Mouse (Mus musculus): ENCODE results near the gene Rps6ka1.
A peak's percentile ranks its signal among the peaks of the same experiment; 100 is the strongest.

Rps6ka1 gene

DNA sequence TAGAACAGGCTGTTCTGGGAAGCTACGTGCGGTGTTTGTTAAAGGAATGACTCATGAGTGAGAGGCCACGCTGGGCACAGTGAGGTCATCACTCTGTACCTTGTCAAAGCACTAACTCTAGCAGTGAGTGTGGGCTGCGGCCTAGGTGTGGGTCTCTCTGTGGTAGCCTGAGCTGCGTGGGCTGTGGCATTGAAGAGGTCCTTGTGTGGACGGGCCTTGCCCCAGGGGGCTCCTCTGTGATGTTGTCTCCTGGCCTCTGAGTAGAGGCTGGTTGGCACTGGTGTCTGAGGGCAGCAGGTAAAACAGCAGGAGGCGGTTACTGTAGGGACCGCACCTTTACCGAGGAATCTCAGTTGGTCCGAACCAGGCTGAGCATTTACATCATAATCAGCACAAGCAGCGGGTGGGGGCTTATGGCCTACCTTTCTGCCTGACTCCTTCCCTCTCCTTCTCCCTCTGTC, 9.9 kb upstream of the Rps6ka1 start:
- DNase-seq (ENCODE audit: extremely low spot score): no peak

DNA sequence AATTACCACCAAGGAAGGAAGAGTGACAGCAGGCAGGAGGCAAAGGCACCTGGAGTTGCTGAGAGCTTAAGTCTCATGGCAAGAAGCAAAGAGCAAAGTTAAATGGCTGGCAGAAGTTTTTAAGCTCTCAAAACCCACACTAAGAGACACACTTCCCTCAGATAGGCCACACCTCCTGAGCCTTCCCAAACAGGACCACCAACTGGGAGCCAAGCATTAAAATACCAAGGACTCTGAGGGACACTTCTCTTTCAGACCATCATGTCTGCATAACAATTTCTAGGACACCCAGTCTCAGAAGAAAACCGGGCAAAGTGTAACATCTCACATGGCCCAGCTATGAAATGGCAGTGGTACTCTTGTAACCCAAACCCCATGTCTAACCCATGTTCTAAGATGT, 9.4 kb upstream of the Rps6ka1 start:
- DNase-seq (ENCODE audit: extremely low spot score): no peak

DNA sequence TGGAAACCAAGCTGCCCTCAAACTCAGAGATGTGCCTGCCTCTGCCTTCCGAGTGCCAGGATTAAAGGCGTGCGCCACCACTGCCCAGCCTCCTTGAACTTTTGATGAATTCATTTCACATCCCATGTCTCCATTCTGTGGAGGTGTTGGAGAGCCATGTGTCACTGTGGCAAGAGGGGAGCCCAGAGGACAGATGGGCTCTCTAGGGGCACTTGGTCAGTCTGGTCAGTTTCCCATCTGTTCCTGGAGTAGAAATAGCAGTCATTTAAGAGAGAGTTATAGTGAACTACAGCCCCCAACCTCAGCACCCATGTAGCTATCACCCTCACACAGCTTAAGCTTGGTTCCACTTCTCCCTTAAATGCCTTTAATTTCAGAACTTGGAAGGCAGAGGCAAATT, 8.4 kb upstream of the Rps6ka1 start:
- no peak for DNase-seq (ENCODE audit: extremely low spot score)

DNA sequence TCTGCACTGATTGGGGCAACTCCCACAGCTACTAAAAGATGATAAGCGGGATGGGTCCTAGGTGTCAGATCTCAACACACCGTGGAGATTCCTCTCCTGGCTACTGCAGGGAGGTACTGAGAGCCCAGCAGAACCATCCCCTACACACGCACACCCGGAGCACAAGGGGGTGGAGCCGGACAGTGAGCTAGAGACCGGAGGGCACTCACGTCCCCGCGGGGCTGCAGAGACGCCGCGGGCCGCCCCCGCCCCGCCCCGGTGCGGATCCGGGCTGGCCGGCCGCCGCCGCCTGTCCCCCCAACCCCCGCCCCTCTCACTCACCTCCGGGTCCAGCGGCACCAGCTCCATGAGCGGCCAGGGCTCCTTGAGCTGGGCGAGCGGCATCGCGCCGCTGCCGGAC, 348 bp downstream of the Rps6ka1 start:
- no peak for DNase-seq (ENCODE audit: extremely low spot score)

DNA sequence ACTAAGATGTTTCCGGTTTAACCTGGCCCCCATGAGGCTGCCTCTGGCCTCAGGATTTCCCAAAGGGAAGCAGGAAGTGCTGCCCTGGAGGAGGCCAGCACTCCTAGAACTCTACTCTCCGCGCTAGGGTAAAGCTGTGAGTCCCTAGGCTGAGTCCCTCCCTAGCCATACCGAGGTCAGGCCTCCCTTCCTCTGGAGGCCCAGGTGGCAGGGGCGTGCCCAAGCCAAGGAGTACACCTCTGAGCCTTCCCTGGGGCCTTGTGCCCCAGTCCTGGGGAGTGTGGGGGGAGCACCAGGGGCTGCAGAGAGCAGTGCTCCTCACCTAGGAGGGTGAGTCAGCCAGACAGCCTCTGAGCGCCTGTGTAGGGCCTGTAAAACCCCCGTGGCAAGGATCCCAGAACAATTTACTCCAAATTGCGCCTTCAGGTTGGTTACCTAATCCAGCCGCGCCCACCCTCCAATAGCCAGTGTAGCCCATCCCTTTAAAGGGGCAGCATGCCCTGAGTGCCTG, 1.6 kb downstream of the Rps6ka1 start:
- no peak for DNase-seq (ENCODE audit: extremely low spot score)

DNA sequence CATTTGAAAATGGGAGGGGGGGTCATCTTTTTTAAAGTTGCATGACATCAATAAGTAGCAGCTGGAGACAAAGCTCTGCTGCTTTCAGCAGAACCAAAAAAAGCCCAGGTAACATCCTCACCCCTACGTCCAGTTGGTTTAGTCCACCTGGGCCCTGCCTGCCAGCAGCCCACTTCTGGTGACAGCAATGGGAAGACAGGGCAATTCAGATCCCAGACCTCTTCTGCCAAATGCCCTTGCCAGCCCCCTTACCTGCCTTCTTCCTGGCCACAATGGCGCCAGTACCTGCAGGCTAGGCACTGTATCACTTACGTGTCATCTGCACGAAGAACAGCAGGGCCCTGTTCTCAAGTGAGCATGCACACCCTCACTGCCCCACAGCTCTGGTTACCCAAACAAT, 2.3 kb downstream of the Rps6ka1 start:
- DNase-seq (ENCODE audit: extremely low spot score): no peak

DNA sequence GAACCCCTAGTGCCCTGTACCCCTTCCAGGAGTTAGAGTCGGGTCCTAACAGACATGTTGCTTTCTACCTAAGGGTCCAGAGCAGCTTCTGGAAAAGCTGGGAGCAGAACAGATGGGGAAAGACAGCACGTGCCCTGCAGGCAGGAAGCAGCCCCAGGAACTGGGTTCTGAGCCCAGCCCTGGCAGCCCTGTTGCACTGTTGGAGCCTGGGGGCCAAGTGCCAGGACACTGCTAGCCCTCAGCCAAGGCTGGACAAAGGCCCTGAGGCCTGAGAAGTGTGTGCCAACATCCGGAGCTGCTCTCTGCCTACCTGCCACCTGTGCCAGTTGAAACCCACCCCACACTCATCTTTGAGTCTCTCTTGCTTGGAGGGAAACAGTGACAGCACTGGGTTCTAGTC, 2.7 kb downstream of the Rps6ka1 start:
- DNase-seq (ENCODE audit: extremely low spot score): no peak

DNA sequence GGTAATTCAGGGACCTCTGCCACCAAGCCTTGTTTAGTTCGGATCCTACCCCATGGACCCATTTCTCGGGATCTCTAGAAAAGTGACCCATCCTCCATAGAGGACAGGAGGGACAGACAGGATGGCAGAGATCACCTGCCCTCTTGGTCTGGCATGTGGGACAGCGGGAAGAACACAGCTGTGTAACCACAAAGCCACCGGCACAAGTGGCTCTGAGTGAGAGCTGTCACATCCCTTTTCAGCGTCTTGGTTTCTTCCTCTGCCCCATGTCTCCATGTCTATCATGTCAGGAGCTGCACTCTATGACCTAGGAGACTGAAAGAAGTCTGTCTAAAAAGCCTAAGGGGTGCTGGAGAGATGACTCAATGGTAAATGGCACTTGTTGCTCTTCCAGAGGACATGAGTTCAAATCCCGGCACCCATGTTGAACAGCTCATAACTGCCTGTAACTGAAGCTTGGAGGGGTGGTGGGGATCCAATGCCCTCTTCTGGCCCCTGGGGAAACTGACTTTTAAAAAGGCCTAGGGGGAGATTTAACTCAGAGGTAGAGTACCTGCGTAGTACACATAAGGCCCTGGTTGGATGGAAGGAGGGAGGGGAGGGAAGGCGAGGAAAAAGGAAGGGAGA, 3.4 kb downstream of the Rps6ka1 start:
- no peak for DNase-seq (ENCODE audit: extremely low spot score)

DNA sequence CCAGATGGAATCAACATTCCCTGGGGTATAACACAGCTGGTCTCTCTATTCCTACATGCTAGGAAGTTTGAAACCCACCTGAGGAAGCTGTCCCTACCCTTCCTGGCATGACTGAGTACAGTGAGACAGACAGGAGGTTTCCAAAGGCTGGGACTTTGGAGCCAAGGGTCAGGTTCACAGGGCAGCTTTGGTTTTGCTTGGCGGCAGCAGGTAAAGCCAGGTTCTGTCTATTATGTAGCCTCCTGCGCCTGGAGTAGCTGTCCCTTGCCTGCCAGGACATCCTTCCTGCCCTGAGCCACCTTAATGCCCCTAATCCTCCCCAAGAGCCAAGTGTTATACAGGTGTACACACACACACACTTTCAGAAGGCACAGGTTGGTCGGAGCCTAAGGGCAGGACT, 5.7 kb downstream of the Rps6ka1 start:
- no peak for DNase-seq (ENCODE audit: extremely low spot score)

DNA sequence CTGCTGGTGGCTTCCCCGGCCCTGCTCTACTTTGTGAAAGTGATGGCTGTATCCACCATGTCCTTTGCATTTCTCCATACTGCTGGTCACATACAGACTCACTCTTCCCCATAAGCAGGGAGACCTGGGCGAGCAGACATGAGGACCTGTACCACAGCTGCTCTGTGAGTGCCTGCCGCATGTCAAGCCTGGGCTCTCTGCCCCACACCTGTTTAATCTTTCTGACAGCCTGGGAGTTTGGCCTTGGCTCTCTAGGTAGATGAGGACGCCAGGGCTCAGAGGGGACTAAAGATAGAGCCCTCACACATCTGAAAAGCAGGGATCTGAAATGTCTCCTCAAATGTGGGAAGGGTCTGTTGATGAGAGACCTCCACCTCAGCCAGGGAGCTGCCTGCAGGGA, 6.2 kb downstream of the Rps6ka1 start:
- no peak for DNase-seq (ENCODE audit: extremely low spot score)

DNA sequence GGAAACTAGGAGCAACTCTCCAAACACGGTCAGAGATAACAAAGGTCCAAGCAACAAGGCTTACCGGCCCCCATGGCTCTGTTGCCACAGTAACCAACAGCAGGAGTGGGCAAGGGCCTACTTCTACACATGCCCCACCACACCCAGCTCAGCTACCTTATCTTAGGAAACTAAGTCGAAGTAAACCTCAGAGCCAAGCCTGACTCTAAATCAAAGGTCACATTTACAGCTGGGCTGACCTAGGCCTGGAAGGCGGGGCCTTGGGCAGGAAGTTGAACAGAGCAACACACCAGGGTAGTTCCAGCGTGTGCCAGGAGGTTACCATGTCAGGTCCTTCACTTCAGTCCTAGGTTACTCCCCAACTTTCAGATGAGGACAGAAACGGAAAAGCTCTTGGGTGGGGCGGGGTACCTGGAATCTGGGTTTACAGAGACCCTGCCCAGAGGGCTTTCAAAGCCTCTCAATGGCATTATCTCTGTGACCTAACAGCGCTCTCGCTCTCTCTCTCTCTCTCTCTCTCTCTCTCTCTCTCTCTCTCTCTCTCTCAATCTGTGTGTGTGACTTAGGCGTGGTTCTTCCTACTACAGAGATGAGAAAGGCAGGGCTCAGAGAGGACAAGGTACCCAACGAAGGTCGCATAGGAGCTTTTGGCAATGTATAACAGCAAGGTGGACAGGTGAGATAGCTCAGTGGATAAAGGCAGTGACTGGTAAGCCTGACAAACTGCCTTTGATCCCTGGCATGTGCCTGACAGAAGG, 8.3 kb downstream of the Rps6ka1 start:
- DNase-seq (ENCODE audit: extremely low spot score): no peak

DNA sequence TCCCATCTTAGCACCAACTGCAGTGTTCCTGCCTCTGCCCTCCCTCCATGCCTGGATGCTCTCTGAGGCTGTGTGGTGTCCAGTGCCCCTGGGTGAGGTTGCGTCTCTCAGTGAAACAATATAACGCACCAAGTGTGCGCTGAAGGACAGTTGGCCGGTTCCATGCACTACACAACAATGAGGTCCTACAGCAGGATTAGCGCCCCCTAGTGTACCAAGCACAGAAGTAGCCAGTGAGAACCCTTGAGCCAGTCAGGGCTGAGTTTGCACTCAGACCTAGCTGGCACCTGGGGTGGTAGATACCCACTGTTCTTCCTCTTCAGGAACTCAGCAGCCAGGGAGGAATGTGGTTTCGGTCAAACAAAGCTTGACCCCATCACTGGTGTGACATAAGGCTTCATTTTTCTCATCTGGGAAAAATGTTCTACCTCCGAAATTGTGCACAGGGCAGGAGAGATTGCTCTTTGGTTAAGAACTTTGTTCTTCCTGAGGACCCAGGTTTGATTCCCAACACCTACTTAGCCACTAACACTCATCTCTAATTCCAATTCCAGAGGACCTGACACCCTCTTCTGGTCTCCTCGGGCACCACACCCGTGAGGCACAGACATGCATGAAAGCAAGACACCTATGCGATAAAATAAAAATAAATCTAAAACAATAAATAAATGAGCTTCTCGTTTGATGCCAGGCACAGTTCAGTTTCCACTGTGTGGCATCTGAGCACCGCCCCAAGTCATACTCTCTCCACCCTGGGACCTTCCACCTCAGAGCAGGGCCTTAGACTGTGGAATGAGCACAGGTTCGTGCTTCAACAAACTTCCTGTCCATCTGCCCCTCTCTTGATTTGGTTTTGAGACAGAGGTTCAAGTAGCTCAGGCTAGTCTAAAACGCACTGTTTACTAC, 9.5 kb downstream of the Rps6ka1 start:
- DNase-seq (ENCODE audit: extremely low spot score): no peak

DNA sequence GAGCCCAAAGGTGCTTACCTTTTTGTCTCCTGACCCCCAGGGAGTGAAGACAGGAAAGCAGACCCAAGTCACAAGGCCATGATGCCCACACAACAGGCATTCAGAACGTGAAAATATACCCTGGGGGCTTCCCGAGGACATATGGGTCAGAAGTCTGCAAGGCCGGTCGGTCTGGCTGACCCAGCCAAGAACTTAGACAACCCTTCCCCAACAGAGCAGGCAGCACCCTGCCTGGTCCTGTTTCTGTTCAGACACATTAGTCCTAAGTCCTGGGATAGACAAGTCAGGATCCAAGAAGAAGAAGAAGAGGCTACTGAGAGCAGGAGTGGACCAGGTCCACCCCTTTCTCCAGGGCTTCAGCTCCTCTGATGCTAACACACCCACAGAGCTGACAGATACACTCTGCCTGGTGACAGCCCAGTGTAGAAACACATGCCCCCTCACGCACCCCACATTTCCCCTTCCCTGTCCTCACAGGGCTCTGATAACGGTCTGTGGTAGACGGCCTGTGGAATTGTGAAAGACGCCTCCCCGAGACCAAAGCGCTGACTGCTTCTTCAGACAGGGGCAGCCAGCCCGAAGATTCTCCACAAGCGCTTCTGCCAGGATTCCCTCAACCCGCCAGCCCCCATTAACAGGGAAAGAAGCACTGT, 12.6 kb downstream of the Rps6ka1 start:
- DNase-seq (ENCODE audit: extremely low spot score): no peak

DNA sequence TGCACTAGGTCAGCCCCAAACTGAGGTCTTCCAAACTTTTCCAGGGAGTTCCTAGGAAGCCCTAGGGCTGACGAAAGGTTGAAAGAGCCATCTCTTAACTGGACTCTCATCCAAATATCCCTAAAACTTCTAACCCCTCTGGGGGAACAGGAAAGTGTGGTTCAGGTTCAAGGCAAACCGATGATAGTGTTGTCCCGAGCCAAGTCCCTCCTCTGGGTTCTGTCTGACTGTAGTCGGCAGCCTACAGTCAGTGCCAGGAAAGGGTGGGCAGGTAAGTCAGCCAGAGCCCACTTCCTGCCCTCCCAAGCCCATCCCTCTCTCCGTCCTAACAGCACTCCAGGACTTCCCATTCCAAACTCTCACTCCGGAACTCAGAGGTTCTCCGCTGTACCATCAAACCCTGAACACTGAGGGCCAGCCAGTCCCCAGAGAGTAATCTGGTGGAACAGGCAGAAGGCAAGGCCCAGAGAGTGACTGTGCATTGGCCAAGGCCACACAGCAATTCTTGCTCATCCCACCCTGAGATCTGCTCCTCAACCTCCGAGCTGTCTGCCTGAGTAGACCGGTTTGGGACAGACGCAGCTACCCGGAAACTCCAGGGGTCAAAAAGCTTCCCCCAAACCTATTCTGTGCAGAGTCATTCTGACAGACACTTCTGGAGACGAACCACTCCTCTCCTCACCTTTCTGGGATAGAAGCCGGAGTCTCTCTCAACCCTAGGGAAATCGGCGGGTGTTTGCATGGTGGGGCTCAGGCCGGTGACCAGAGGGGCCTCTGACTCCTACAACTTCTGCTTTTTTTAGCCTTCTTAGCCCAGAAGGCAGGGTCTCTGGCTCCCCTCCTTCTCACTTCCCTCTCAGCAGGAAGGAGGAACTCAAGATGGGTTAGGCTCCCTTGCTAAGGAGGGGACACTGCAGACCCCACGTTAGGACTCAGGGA, 13.4 kb downstream of the Rps6ka1 start:
- DNase-seq (ENCODE audit: extremely low spot score): no peak

DNA sequence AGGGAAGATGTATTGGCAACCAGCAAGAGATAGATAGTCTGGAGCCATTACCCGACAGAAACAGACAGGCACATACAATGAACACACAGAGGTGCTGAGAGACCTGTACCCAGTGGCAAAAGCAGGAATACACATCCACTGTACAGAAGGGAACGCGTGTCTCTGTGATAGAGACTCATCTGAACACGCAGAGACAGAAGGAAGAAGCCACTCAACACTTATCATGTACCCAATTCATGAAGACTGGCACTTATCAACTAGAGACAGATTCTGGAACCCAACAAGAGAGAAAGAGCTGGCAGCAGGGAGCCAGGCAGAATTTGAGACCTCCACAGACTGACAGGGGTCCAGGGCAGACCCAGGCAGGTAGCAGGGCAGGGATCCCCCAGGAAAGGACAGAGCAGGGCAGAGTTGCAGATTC, 14.2 kb downstream of the Rps6ka1 start:
- no peak for DNase-seq (ENCODE audit: extremely low spot score)

DNA sequence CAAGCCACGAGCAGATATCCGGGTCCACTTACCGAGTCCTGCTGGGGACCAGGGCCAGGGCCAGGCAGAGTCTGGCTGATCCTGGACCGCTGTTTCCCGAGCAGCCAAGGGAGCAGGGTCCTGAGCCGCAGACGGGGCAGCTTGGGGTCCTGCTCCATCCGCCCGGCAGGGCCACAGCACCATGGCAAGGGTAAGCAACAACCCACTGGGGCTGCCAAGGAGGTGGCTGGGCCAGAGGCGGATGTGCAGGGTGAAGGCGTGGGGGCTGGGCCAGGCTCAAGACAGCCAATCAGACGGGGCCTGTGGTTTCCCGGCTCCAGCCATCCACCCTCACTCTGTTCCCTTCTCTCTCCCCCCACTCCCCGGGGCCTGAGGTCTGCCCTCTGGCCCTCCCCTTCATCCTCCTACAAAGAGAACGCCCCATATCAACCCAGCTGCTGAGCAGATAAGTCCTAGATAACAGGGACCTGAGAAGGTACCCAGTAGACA, 14.7 kb downstream of the Rps6ka1 start:
- DNase-seq (ENCODE audit: extremely low spot score): no peak

DNA sequence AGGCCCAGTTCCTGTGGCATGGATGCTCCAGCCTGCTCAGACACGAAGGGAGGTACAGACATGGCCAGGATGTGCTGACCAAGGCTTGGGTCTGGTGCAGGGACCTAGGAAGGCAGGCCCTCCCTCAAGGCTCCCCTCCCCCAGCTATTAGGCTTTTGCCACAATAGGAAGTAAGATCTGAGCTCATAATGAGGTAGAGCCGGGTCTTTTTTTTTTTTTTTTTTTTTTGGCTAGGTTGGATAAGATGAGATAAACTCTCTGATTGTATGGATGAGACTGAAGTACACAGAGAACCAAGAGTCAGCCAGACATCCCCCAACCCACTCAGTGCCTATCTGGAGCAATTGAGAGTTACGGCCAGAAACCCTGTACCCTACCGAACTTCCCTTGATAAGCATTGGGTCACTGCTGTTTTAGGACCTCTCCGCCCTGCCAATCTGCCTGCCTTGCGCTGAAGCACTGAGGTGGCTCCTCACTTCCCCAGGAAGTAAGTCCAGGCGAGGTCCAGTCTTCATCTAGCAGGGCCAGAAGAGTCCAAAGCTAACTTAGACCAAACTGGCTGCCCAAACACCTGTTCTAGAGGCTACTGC, 15.3 kb downstream of the Rps6ka1 start:
- DNase-seq (ENCODE audit: extremely low spot score): no peak

DNA sequence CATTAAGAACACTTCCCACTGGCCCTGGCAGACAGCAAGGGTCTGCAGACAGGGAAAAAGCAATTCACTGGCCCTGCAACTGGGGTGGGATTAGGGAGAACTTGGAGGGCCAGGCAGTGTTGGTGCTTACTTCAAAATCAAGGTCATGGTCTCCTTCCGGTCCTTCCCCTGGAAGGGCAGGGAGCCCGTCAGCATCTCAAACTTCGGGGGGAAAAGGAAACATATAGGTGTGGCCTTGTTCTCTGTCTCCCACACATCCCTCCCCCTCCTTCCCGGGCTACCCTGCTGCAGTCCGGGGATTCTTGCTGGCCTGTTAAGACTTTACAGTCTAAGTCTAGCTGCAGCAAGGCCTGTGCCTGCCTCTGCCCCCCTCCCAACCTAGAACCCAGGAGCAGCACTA, 22.4 kb downstream of the Rps6ka1 start:
- no peak for DNase-seq (ENCODE audit: extremely low spot score)

DNA sequence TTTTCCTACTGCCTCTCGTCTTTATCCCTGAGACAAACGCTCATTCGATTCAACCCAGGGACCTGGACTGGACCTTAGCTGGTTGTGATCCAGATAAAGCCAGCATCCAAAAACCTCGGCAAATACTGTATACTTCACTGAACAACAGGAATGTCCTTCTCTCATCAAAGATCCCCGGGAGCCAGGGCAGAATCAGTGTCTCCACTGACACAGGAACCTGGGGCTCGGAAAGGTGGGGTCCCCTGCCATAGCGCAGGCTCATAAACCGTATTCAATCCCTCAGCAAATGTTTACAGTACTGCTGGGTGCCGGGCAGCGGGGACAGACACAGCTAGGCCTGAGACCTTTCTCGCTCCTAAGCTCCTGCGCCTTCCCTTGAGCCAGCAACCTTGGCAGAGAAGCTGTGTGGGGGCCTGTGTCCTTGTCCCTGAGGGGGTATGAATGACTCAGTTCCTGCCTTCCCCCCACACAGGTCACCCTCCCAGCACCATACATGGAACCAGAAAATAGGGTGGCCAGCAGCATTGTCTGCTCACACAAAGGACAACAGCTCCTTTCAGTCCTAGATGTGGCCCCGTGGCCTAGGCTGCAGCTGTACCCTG, 23.1 kb downstream of the Rps6ka1 start:
- peak; percentile 16 for DNase-seq (ENCODE audit: extremely low spot score)
